Mouse (Mus musculus): ENCODE results near the gene Gm20820. TPM values are rescaled to one million over a fixed set of nuclear protein-coding genes. Genes with fewer than 3 reads are reported as not detected.
"Not testable (repeated sequence)": the region's sequence is repeated elsewhere in the genome, so short reads cannot be mapped to it uniquely, and the experiment has no call there.

The Gm20820 gene
- total RNA-seq (2021) = not detected
- long read RNA-seq, experiment 1 = 0 reads
- long read RNA-seq, experiment 2 = 0 reads

DNA sequence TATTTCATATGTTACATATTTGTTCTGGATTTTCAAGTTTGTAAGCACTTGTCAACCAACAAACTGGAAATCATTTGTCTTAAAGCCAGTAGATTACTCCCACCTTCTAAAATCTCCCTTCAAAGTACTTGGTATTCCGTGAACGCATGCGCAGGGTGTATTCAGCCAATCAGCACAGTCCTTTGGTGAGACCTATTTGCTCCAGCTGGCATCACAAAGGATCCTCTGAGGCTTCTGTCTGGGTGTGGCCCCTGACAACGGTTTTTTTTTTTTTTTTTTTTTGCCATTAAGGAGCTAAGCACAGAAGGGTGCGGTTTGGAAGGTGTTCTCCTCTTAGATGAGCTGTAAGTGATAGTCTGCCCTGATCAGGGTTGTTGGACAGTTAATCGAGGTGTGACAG lies at the start of gene Gm20820:
Gm20820 (plus strand) TSS at position 301 of the 400 bp plus-strand sequence.
- intact Hi-C loops (cut with DNase I); DNase-seq: not testable (repeated sequence)

All from gastrocnemius, postnatal 36 days (tissue).